Mouse (Mus musculus): ENCODE measurements around the gene Col6a3.

Gene Col6a3

GRCm38 (mm10) chr1:90723325-90723724, 120.4 kb downstream of the Col6a3 start:
- DNase-seq = no peak

GRCm38 (mm10) chr1:90722021-90722420, 121.8 kb downstream of the Col6a3 start:
- peak; percentile 63 to 74 for DNase-seq

- peak in 1 of 2 experiments; percentile 15 for DNase-seq
Observed at GRCm38 (mm10) chr1:90720610-90721241, 123.0 kb downstream of the Col6a3 start.

- DNase-seq = no peak
Observed at GRCm38 (mm10) chr1:90718826-90719550, 124.8 kb downstream of the Col6a3 start.

GRCm38 (mm10) chr1:90716258-90716657, 127.5 kb downstream of the Col6a3 start:
- no peak for DNase-seq

Data from cerebellum, postnatal 10 days (tissue).